Mouse (Mus musculus): ENCODE measurements around the gene Mcemp1. TPM values are rescaled to one million over a fixed set of nuclear protein-coding genes. Genes with fewer than 3 reads are reported as not detected.

Mcemp1 gene
- polyA plus RNA-seq, 1 experiment, result not detected

- no peak for TF ChIP-seq GATA1 (IDR thresholded peaks at IDR 0.05; ENCODE audit: low read length)
Measured at GRCm38 (mm10) chr8:3655526-3655925, 10.0 kb upstream of the Mcemp1 start, which contains the start of gene Retn. TSS of gene Retn (plus strand) at chr8:3655770.

GRCm38 (mm10) chr8:3656725-3657381, 8.7 kb upstream of the Mcemp1 start:
- no peak for TF ChIP-seq GATA1 (IDR thresholded peaks at IDR 0.05; ENCODE audit: low read length)

DNA sequence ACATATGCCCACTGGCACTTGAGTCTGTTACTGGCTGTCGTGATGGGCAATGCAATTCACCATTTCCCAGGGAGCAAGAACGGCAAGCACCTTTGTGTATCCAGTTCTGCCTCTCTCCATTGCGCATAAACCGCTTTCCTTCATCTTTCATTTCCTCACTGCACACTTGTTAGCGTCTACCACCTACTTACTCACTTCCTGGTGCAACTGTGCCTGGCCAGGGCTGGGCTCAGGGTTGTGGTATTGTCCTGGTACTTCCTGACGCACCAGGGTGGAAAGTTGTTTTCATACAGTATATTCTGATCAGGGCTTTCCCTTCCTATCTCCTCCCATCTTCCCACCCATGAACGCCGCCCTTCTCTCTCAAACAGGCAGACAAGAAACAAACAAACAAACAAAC, 4.7 kb upstream of the Mcemp1 start:
- no peak for TF ChIP-seq GATA1 (IDR thresholded peaks at IDR 0.05; ENCODE audit: low read length)

- no peak for TF ChIP-seq GATA1 (IDR thresholded peaks at IDR 0.05; ENCODE audit: low read length)
Measured at GRCm38 (mm10) chr8:3664405-3664804, 1.1 kb upstream of the Mcemp1 start.

DNA sequence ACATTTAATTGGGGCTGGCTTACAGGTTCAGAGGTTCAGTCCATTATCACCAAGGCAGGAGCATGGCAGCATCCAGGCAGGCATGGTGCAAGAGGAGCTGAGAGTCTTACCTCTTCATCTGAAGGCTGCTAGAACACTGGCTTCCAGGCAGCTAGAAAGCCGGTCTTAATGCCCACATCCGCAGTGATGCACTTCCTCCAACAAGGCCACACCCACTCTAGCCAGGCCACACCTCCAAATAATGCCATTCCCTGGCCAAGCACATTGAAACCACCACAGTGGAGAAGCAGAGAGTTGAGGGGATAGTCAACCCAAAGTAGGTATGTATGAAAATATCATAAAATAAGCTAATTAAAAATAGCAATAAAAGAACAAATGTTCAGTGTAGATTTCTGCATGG, 4.8 kb downstream of the Mcemp1 start:
- no peak for TF ChIP-seq GATA1 (IDR thresholded peaks at IDR 0.05; ENCODE audit: low read length)

GRCm38 (mm10) chr8:3671980-3672491, 6.5 kb downstream of the Mcemp1 start, which contains the start of gene Fcor:
TSS of gene Fcor (minus strand) at chr8:3672362.
- TF ChIP-seq GATA1 (IDR thresholded peaks at IDR 0.05; ENCODE audit: low read length), result no peak

DNA sequence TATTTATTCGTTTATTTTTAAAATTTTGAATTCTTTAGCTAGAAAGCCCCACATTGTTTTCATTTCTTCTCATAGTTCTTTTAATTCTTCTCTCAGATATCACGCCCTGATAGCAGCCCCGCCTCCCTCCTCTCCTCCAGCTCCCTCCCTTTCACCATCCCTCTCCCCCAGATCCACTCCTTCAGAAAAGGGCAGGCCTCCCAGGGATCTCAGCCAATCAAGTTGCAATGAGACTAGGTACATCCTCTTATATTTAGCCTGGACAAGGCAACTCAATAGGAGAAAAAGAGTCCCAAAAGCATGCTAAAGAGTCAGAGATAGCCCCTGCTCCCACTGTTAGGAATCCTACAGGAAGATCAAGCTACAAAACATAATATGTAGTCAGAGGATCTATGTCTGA, 9.1 kb downstream of the Mcemp1 start:
- no peak for TF ChIP-seq GATA1 (IDR thresholded peaks at IDR 0.05; ENCODE audit: low read length)

- no peak for TF ChIP-seq GATA1 (IDR thresholded peaks at IDR 0.05; ENCODE audit: low read length)
Measured at GRCm38 (mm10) chr8:3676131-3676992, 10.8 kb downstream of the Mcemp1 start, which contains the start of gene Trappc5. TSS of gene Trappc5 (plus strand) at chr8:3676299.

GRCm38 (mm10) chr8:3676993-3677579, 11.5 kb downstream of the Mcemp1 start:
- no peak for TF ChIP-seq GATA1 (IDR thresholded peaks at IDR 0.05; ENCODE audit: low read length)

- no peak for TF ChIP-seq GATA1 (IDR thresholded peaks at IDR 0.05; ENCODE audit: low read length)
Measured at GRCm38 (mm10) chr8:3678831-3679230, 13.3 kb downstream of the Mcemp1 start.

- TF ChIP-seq GATA1 (IDR thresholded peaks at IDR 0.05; ENCODE audit: low read length), result no peak
Measured at GRCm38 (mm10) chr8:3679236-3679635, 13.7 kb downstream of the Mcemp1 start.

- no peak for TF ChIP-seq GATA1 (IDR thresholded peaks at IDR 0.05; ENCODE audit: low read length)
Measured at GRCm38 (mm10) chr8:3679656-3680055, 14.1 kb downstream of the Mcemp1 start.

DNA sequence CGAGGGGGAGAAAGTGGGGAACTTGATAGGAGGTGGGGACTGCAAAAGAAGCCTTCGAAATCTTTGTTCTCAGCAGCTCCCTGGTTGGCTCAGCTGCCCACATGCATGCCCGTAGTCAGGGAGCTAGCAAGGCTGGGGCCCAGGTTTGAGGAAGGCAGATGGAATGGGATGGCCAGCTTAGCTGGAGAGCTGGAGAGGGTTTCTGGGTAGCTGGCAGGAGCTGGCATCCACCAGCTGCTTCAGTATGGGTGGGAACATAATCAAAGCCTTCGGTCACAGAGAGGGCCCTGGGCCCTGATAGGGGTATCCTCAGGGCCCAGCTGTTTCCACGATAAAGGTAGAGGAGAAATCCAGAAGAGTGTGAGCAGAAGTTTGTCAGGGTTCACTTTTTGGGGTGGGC, 16.9 kb downstream of the Mcemp1 start:
- TF ChIP-seq GATA1 (IDR thresholded peaks at IDR 0.05; ENCODE audit: low read length), result no peak

DNA sequence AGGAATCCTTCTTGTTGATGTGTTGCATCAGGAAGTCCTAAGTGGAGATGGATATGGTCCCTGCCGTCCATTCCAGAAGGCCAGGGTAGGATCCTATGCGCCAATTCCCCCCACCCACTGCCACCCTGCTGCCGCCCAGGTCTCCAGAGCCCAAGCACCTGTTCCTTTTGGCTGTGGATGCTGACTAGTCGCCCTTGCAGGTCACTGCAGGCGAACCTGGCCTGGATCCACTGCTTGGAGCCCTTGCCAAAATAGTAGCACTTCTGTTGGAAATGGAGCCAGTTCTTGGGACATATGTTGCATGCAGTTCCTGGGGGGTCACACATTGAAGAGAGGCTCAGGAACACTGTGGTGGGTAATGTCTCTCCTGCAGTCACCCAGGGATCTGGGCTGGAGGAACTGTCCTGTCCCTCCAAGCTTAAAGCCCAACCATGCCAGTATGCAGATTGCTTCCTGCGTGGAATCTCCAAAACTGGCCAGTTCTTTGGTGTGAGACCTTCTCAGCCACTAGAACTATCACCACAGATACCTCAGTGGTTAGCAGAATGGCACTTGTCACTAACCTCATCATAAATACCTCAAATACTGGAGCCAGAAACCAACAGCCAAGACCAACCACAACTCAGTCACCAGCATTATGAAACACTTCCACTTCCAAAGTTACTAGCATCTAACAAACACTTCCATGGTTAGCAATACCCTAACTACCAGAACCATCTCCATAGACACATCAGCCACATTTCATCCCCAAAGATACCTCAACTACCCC, 18.0 kb downstream of the Mcemp1 start:
- no peak for TF ChIP-seq GATA1 (IDR thresholded peaks at IDR 0.05; ENCODE audit: low read length)

DNA sequence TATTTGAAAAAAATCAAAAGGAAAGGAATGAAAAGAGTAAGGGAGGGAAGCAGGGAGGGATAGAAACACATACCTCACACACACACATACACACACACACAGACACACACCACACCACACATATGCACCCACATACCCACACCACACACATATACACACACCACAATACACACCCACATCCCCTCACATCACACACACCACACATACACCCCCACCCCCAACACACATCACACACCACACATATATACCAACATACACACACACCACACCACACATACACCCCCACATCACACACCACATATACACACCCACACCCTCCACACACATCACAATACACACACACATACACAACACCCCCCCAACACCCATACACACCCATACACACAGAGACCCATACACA, 19.0 kb downstream of the Mcemp1 start:
- TF ChIP-seq GATA1 (IDR thresholded peaks at IDR 0.05; ENCODE audit: low read length), result no peak
